Mouse (Mus musculus): ENCODE results near the gene Gm11361.
A peak's percentile ranks its signal among the peaks of the same experiment; 100 is the strongest.

Gm11361 gene

GRCm38 (mm10) chr13:28257228-28257627 lies at the start of gene Gm11361:
Gene Gm11361 (plus strand): TSS chr13:28257528.
- no peak for DNase-seq (ENCODE audit: low read depth, low spot score)

DNA sequence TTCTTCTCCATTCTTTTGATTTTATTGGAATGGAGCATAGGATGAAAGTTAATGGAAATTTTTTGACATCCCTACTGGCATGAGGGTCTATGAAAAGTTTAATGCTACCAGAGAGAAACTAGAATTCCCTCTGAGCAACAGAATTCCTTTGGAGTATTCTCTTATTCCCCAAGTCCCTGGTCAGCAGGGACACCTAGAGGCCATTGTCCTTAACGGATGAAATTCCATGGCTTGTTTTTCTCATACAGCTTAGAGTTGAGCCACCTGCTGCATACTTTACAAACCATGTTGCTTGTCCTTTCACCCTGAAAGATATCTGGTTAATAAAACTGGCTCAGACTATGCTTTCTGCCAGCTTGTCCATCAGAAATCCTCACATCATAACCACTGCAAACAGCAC lies 7.1 kb downstream of the Gm11361 start:
- no peak for DNase-seq (ENCODE audit: low read depth, low spot score)

- no peak for DNase-seq (ENCODE audit: low read depth, low spot score)
Measured at GRCm38 (mm10) chr13:28287368-28287767, 30.0 kb downstream of the Gm11361 start.

DNA sequence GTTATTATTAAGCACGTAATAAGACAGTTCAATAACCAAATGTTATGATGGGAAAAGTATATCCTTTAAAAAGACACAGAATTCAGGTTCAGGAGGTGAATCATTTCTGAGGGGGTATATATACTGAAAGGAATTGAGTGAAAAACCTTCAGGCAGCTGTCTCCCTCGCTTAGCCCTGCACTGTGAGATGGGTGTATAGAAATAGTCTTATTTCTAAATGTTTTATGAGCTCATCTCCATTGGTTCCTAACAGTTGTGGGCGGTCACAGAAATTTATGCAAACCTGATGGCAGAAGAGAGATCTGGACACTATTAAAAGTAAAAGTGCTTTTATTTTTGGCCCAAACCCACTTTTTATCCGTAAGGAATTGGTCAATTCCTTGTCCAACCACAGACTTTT lies 36.9 kb downstream of the Gm11361 start:
- no peak for DNase-seq (ENCODE audit: low read depth, low spot score)

DNA sequence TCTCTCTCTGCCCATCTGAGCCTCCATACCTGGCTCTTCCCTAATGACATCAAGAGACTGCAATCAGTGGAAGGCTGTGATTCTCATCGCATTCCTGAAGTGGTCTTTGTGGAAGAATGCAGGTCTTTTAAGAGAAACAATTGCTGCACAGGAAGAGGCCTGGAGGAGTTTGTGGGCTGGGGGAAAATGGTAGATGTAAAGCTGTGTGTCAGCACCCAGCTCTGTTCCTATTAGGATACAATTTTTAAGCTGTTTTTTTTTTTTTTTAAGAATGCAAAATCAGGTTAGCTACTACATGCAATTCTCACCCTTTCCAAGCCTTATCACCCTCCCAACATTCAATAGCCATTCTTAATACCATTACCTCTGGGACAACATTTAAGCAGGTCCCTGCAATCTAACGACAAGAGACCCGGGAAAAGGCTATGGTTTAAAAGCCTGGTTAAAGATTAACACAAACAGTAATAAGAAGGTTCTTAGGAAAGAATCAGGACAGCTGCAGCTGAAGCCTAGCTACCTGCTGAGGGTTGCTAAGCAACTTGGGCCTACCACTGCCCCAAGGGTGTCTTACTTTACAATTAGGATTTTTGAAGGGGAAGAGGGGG lies 37.5 kb downstream of the Gm11361 start:
- DNase-seq (ENCODE audit: low read depth, low spot score) = peak; percentile 27

GRCm38 (mm10) chr13:28295492-28295891 lies 38.2 kb downstream of the Gm11361 start:
- DNase-seq (ENCODE audit: low read depth, low spot score) = no peak

DNA sequence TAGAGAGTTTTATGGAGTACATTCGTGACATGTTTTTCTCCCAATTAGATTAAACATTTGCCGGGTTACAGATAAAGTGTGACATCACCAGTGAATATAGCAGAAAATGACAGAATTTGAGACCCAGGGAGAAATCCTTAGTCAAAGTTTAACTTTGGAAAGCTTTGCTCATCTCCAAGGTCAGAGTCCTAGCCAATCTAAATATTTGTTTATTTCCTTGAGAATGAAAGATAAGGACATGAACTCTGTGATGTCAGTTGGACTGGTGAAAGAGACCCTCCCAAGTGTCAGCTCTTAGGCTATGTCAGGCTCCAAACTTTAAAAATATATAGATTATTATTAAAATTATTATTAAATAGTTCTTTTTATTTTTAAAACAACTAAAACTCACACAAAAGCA lies 39.8 kb downstream of the Gm11361 start:
- no peak for DNase-seq (ENCODE audit: low read depth, low spot score)

DNA sequence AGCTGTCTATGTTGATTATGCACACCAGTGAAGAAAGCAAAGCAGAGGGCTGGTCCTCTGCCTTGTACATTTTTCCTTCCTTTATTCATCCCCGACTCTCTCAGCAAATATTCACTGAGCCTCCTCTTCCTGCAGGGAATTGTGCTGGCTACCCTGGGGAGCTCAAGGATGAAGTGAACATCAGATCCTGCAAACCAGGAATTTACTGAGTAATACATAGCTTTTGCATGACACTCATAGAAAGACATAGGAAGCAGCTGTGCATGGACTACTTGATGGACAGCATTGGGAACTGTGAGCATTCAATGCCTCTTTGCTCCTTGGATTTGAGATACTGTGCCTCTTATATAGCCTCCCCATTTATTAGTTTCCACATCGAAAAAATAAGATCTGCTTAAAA lies 40.2 kb downstream of the Gm11361 start:
- DNase-seq (ENCODE audit: low read depth, low spot score) = no peak
